Mouse (Mus musculus) G1E-ER4 (cell line): ENCODE results near the gene Eya4. TPM values are rescaled to one million over a fixed set of nuclear protein-coding genes. Genes with fewer than 3 reads are reported as not detected.

Source experiments
- GATA1 ChIP-seq: IDR thresholded peaks from one replicate; pipeline ENCODE4 v1.8.0; 2012; ENCODE audit warnings: low read length, inconsistent platforms
- polyA plus RNA-seq: library from polyadenylated mRNA; stranded (reverse); fragments of >175 nt; gene quantifications from 2 replicates; pipeline ENCODE4 v1.2.3, GENCODE M21; 2012

Gene Eya4
- polyA plus RNA-seq, 1 experiment, result 0.01 TPM

DNA sequence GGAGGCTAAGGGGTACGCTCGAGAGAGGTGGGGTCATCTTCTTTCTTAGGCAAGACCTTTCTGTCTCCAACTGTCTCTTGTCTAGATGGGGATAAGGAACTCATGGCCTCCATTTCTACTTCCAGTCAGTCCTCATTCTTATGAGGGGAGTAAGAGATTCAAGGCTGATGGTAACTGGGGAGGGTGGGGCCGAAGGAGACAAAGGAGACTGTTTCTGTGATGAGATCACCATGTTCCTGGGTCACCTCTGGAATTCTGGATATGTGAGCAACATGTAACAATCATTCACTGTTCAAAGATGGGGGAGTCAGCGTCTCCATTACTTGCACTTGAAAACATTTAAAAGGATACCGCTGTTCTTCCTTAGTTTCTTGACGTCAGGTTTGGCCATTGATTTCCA is 165.2 kb downstream of the Eya4 start:
- TF ChIP-seq GATA1, result no peak

DNA sequence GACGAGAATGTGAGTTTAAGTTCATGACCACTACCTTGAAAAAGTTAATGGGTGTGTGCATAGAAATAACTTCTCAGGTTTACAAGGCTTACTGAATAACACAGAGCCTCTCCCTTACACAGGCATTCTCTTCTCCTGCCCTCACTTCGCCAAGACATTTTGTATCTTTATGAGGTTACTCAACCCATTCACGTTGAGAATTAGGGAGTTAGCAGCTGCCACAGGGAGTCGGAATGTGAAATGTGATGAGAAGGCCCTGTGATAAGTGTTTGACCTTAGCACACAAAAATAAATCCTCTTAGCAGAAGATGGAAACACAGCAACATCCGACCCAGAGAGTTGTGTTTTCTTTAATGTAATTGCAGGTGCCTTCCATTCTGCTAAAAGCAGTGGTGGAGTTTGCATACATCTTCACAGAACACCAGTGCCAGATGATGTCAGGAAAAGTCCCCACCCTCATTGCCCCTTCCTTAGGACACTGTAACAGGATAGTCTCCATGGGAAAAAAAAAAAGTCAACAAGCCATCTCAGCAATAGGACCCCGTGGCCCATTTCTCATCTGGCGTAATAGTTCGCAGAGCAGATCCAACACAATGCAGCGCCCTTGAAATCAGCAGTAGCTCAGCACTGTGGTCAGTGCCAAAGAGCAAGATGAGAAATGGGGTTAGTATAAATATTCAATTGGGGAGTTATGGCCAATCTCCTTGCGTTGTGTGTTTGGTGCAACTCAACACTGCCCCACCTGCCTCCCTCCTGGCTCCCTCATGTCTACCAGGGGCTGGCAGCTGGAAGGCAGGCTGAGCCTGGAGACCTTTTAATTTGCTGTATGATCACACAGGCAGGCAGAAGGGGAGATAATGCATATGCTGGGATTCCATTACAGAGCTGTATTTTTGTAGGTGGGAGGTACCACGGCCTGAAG is 168.8 kb downstream of the Eya4 start:
- TF ChIP-seq GATA1, result no peak

DNA sequence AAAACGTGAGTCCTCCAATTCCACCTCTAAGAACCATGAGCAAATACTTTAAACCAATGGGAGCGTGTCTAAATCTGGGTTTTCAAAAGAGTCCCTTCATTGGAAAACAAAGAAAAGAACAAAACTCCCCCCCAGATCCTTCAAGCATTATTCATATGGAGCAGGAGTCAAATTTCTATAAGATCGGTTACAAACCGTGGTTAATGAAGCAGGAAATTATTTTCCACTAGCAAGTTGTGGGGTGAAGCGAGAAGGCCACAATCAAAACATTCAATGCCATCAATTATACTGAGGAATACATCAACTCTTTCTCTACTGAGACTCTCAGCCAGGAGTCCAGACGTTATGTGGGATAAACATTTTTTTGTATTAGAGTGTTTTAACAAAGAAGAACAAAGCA is 171.3 kb downstream of the Eya4 start:
- no peak for TF ChIP-seq GATA1

DNA sequence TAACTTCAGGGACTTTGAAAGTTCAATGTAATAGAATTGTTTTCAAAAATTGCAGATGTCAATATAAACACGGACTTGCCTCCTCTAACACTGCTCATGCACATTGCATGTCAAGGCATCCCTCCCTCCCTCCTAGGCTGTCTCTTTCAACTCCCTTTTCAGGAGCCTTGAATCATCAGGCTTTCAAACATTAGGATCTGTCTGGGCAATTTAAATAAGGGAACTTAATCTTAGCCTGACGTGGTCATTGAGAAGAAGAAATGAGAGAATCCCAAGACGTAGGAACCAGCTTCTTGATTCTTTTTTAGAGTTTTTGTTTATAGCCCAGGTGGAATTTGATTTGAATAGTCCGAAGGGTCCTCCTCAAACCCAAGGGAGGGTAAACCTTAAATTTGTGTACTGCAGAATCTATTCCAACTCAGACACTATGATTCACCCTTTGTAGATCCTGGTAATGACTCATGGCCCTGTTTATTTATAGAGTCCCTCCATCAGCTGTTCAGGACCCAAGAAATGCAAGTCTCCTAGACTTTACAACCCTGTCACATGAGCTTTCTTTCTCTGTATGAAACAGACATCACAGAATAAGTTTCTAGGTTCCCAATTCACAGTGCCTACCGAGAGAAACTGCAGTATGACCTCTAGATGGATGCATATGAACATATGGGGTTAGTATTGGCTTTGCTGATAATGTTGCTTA is 173.1 kb downstream of the Eya4 start:
- TF ChIP-seq GATA1, result no peak

DNA sequence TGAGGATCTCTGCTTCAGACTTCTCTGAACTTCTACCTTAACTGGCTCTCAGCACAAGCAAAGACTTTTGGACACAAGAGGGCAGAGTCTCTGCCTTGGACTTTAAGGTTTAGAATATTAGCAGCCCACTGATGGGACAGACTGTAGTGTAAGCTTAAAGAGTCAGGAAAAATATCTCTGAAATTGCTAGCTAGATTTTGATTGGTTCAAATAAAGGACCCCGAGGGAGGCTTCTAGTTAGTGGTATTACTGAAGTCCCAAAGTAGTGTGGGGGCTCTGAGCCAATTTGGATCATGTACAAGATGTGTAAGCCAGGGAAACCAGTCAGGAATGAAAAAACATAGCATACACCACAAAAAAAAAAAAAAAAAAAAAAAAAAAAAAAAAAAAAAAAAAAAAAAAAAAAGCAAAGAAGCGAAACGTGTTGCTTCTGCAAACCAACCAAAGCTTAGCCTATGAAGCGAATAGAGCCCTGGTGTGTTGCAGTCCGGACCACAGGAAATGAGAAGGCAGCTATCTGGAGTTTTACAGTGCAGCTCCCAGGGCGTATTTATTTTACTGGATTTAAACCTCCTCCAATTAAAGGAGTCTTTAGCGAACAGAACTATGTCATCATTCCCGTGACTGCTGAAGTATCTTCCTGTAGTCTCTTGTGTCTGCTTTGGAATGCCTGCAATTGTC is 173.8 kb downstream of the Eya4 start:
- TF ChIP-seq GATA1, result no peak

DNA sequence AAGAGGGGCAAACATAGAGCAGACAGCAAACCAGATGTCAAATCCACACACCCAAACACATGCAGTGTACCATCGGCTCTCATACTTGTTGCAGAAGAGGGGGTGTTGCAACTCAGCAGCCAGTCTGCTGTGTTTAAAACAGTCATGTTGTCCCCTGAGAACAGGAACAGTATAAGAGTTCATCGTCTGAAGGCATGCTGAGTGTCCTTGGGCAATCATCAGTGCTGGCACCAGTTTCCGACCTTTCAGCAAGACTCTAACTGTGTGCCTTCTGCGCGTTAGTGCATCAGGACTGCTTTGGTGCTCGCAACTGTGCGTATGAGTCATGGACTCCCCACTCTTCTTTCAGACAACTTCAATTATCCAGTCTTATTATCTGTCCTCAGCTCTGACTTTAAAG is 179.0 kb downstream of the Eya4 start:
- no peak for TF ChIP-seq GATA1

DNA sequence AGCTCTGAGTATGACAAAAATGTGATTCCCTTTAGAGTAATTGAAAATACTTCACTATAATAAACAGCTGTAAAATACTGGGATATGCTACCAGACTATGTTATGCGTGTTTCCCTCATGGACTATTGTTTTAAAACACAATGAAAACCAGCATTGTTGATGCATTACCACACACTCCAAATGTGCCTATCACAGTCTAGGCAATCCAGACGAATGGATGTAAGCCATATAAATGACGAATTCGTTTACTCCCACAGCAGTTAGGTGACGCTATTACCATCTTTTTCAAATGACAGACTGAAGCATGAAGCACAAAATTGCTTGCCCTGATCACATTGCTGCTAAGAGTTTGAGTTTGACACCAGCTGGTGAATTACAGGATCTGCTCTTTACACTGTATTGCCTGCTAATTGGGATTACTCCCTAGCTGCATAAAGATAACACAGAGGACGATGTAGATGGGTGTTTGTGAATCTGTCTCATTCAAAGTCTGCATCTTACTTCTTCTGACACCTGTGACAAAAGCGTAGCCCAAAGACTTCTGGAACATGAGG is 185.4 kb downstream of the Eya4 start:
- TF ChIP-seq GATA1, result no peak

DNA sequence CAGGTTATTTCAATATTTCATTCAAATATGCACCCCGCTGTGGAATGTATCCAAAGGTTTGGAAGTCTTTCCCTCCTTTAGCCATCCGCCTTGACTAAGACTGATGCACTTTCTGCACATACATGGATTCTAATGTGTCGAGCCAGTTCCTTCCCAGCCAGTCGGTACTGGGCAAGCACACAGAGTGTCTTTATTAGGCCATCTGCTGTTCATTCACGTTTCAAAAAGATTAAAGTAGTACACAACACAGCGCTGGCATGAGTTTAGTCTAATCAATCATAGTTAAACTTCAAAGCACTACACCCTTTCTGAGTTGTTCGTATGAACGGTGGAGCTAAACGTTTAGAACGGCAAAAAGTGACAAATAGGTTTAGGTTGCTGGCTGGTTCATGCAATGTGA is 190.7 kb downstream of the Eya4 start:
- TF ChIP-seq GATA1, result no peak

DNA sequence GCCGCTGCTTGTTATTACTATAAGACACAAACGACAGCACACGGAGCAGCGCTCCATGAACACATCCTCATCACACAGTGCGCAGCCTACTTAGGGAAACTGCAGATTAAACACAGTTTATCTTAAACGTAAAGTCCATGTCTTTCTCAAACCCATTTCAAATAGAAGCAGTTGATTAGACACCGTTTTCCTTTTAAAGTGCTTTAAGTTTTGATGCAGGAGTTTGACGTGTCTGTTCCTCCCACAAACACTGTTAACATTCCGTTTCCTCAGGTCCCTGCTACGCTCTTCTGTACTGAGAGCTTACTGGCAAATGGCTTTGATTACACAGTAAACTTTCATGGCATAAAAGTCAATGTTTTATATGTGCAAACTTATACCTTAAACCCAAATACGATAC is 191.4 kb downstream of the Eya4 start:
- no peak for TF ChIP-seq GATA1

DNA sequence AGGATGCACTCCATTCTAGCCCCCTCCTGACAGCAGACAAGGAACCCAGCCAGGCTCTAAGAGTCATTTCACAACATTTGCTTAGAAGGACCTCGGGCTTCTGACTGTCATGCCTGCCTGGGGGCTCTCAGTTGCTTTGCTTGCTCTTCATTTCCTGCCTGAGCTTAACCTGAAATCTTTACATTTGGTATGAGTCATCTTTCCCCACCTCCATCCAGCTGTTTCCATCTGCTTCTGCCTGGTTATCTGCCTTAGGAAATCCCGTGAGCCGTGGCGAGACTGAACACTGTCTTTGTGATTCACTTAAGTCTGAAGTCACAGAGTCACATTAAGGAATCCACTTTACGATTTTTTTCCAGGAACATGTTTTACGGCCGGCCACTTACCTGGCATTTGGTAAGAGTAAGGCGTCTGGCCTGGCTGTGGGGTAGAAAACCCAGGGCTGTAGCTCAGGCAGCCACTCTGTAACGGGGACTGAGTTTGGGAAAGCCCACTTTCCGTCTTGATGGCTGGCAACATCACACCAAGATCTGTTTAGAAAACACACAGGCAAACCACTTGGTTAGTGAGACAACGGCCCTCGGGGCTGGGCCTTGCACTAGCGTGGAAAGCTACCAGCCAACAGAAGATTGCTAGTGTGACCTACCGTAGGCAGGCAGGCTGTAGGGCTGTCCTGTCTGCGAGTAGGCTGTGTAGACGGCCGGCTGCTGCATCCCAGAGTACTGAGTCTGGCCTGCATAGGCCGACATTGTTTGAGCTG is 193.5 kb downstream of the Eya4 start:
- no peak for TF ChIP-seq GATA1

DNA sequence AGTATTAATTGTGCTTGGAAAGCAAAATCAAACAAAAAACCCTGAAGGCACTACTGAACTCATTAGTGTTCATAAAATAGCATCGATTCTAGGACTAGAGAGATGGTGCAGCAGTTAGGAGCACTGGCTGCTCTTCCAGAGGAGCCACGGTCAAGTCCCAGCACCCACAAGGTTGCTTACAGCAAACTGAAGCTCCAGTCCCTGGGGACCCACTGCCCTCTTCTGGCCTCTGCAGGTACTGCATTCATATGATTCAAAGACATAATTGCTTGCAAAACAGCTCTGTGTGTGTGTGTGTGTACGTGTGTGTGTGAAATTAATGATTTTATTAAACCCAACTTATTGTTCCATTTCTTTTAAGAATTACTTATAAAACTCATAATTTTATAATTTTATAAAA is 200.2 kb downstream of the Eya4 start:
- no peak for TF ChIP-seq GATA1

DNA sequence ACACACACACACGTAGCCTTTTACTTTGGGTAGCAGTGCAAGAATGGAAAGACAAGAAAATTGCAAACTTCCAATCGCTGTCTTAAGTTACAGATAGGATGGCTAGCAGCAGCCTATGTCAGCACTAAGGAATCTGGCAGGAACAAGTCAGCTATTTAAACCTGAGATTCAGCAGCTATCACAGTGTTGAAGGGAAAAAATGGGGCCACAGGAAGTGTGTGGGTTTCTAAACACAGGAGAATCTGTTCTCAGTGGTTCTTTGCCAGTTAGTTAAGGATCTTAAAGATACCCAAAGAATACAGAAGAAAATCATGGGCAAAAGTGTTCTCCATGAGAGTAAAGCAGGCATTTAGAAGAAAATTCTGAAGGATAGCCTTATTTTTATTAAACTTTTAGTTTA is 206.0 kb downstream of the Eya4 start:
- TF ChIP-seq GATA1, result no peak

DNA sequence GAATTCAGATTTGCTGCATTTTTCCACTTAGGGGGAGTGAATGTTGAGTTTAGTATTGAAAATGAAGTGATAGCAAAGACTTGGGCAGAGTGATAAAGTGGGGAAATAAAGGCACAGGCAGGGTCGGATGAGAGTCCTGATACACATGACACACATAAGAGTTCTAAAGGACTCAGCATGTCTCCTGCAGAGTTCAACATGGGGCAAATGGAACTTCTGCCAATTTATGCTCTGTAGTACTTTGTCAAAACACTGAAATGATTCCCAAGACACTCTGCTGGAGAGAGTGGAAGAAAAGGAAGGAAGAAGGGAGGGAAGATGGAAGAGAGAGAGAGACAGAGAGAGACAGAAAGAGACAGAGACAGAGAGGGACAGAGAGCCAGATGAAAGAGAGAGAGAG is 222.6 kb downstream of the Eya4 start:
- no peak for TF ChIP-seq GATA1

DNA sequence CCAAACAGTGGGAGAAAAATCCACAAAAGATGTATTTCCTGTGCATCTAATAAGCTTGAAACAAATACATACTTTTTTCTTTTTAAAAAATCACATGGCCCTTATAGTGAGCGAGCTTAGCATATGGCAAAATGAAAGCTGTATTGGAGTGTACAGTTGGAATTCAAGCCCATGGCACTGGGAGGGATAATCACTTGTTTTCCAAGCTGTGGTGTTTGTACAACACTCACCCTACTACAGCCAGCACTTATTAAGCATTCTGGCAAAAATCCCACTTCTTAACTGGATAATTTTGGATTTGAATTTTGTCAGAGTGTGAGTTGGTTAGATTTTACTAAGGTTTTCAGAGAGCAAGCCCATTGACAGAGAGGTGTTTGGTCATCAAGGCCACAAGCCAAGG is 223.4 kb downstream of the Eya4 start:
- no peak for TF ChIP-seq GATA1

DNA sequence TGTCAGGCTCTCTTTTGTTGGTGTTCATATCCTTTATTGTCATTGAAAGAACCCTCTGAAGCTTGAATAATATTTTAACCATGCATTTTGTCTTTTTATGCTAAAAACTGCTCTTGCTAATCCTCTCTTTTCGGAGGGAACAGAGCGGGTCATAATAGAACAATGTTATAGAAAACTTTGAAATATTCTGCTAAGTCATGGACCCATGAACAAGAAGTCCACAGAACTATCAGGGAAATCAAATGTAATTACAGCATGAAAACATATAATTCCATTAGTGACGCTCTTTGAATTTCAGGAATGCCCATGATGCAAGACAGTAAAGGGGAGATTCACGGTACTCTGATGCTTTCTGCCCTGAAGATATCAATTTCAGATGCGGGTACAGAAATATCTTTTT is 224.1 kb downstream of the Eya4 start:
- no peak for TF ChIP-seq GATA1
